In genomic region chr17:74866565-74867507, GRCm38 (mm10) we compare ENCODE assay signal across 8 mouse cellular contexts.
DNase-seq lines count a peak whose midpoint lies in the region; ATAC-seq and TF ChIP-seq lines count a peak whose summit lies in the region.

No protein-coding gene starts in this region.

- no peak overlapping the region for H3K9ac ChIP-seq in midbrain, embryonic 14.5 days (replicated peaks; ENCODE audit: low read length)
- no peak overlapping the region for H3K9ac ChIP-seq in midbrain, embryonic 11.5 days (ENCODE audit: low read length)
- no peak overlapping the region for H3K9ac ChIP-seq in hindbrain, embryonic 15.5 days
- H3K9ac ChIP-seq in liver, adult 2 months (ENCODE audit: low read depth, low read length) = no peak overlapping the region
- H3K9ac ChIP-seq in neural tube, embryonic 15.5 days (replicated peaks) = no peak overlapping the region; the same call in 1 of the 2 replicates

- no peak overlapping the region for H3K27ac ChIP-seq in midbrain, embryonic 14.5 days (replicated peaks; ENCODE audit: low read depth, low read length)
- H3K27ac ChIP-seq in midbrain, embryonic 11.5 days (ENCODE audit: low read depth, low read length) = no peak overlapping the region
- H3K27ac ChIP-seq in hindbrain, embryonic 15.5 days (replicated peaks) = peak overlapping the region; percentile 46; the same call in 1 of the 2 replicates
- no peak overlapping the region for H3K27ac ChIP-seq in liver, adult 2 months (replicated peaks; ENCODE audit: insufficient read depth, low read depth, low read length)
- no peak overlapping the region; the same call in 1 of the 2 replicates for H3K27ac ChIP-seq in neural tube, embryonic 15.5 days (replicated peaks)

- WGBS in midbrain, embryonic 14.5 days = 43% methylated on average over 11 of the region's 11 CpGs
- 63% methylated on average over 11 of the region's 11 CpGs for WGBS in midbrain, embryonic 11.5 days
- 15% methylated on average over 11 of the region's 11 CpGs for WGBS in hindbrain, embryonic 15.5 days
- 66% methylated on average over 11 of the region's 11 CpGs for WGBS in liver, adult 2 months
- 21% methylated on average over 11 of the region's 11 CpGs for WGBS in neural tube, embryonic 15.5 days

- H3K4me2 ChIP-seq in midbrain, embryonic 14.5 days (ENCODE audit: low read length) = no peak overlapping the region
- H3K4me2 ChIP-seq in midbrain, embryonic 11.5 days = no peak overlapping the region
- H3K4me2 ChIP-seq in hindbrain, embryonic 15.5 days = no peak overlapping the region
- no peak overlapping the region for H3K4me2 ChIP-seq in neural tube, embryonic 15.5 days

- ATAC-seq in midbrain, embryonic 14.5 days (ENCODE audit: low FRiP score, low TSS enrichment) = no peak
- ATAC-seq in midbrain, embryonic 11.5 days (ENCODE audit: low FRiP score) = no peak
- peak; percentile 61 for ATAC-seq in hindbrain, embryonic 15.5 days (ENCODE audit: low FRiP score, low read depth)
- peak; percentile 25; the same call in 1 of the 2 replicates for ATAC-seq in neural tube, embryonic 15.5 days (ENCODE audit: low FRiP score)
- ATAC-seq in erythroid progenitor cell, adult 5-6 weeks (replicated peaks; ENCODE audit: low FRiP score, poor library complexity, severe bottlenecking) = no peak

- no peaks in the 10 kb centered on the region for H3K36me3 ChIP-seq in midbrain, embryonic 14.5 days (ENCODE audit: control insufficient read depth, insufficient read depth, low read length)
- H3K36me3 ChIP-seq in midbrain, embryonic 11.5 days (ENCODE audit: control insufficient read depth, insufficient read depth, low read length) = no peaks in the 10 kb centered on the region
- H3K36me3 ChIP-seq in hindbrain, embryonic 15.5 days = no peaks in the 10 kb centered on the region
- peaks cover 5% of the 10 kb centered on the region; the same call in 1 of the 2 replicates for H3K36me3 ChIP-seq in liver, adult 2 months (ENCODE audit: control insufficient read depth, insufficient read depth, low read length)
- H3K36me3 ChIP-seq in neural tube, embryonic 15.5 days = no peaks in the 10 kb centered on the region

- no peak for TF ChIP-seq POLR2A in liver, adult 2 months (IDR thresholded peaks at IDR 0.05; ENCODE audit: extremely low read depth, insufficient read depth, low read length)

- H3K79me2 ChIP-seq in liver, adult 2 months (ENCODE audit: control insufficient read depth, insufficient read depth, low read length) = no peaks in the 10 kb centered on the region

- H3K4me3 ChIP-seq in midbrain, embryonic 14.5 days (replicated peaks; ENCODE audit: low read depth, low read length) = no peak overlapping the region
- H3K4me3 ChIP-seq in midbrain, embryonic 11.5 days (ENCODE audit: low read depth, low read length) = no peak overlapping the region
- no peak overlapping the region for H3K4me3 ChIP-seq in hindbrain, embryonic 15.5 days
- H3K4me3 ChIP-seq in liver, adult 2 months (ENCODE audit: insufficient read depth, low read depth, low read length) = no peak overlapping the region
- no peak overlapping the region for H3K4me3 ChIP-seq in neural tube, embryonic 15.5 days (replicated peaks)

- peaks cover 8% of the 10 kb centered on the region for H3K4me1 ChIP-seq in midbrain, embryonic 14.5 days (ENCODE audit: control insufficient read depth, insufficient read depth, low read length)
- peaks cover 7% of the 10 kb centered on the region; the same call in 1 of the 2 replicates for H3K4me1 ChIP-seq in midbrain, embryonic 11.5 days (ENCODE audit: control insufficient read depth, insufficient read depth, low read length)
- H3K4me1 ChIP-seq in hindbrain, embryonic 15.5 days (replicated peaks) = peaks cover 15% of the 10 kb centered on the region
- H3K4me1 ChIP-seq in liver, adult 2 months (ENCODE audit: control insufficient read depth, insufficient read depth, low read length) = no peaks in the 10 kb centered on the region
- peaks cover 14% of the 10 kb centered on the region for H3K4me1 ChIP-seq in neural tube, embryonic 15.5 days

- no peaks in the 10 kb centered on the region for H3K27me3 ChIP-seq in midbrain, embryonic 14.5 days (ENCODE audit: control insufficient read depth, insufficient read depth, low read length)
- H3K27me3 ChIP-seq in midbrain, embryonic 11.5 days (ENCODE audit: control insufficient read depth, insufficient read depth, low read length) = no peaks in the 10 kb centered on the region
- H3K27me3 ChIP-seq in hindbrain, embryonic 15.5 days = no peaks in the 10 kb centered on the region
- no peaks in the 10 kb centered on the region for H3K27me3 ChIP-seq in liver, adult 2 months (ENCODE audit: control insufficient read depth, insufficient read depth, low read length)
- H3K27me3 ChIP-seq in neural tube, embryonic 15.5 days (replicated peaks) = no peaks in the 10 kb centered on the region

- TF ChIP-seq CTCF in liver, adult 2 months (IDR thresholded peaks at IDR 0.05; ENCODE audit: low read depth, low read length) = no peak

- H3K9me3 ChIP-seq in midbrain, embryonic 14.5 days (ENCODE audit: control insufficient read depth, low read length) = no peaks in the 10 kb centered on the region
- no peaks in the 10 kb centered on the region for H3K9me3 ChIP-seq in midbrain, embryonic 11.5 days (ENCODE audit: control insufficient read depth, low read length)
- H3K9me3 ChIP-seq in hindbrain, embryonic 15.5 days = no peaks in the 10 kb centered on the region
- H3K9me3 ChIP-seq in neural tube, embryonic 15.5 days (replicated peaks) = no peaks in the 10 kb centered on the region

- DNase-seq in midbrain, embryonic 14.5 days = peak; percentile 51
- DNase-seq in midbrain, embryonic 11.5 days (ENCODE audit: low spot score, missing footprints) = no peak
- DNase-seq in gastrocnemius, postnatal 10 days = peak; percentile 75
- DNase-seq in liver, adult 2 months (ENCODE audit: extremely low read depth, low read depth, low spot score) = peak; percentile 21
- DNase-seq in frontal cortex, adult 2 months (ENCODE audit: extremely low spot score in 1 of 2, low spot score in 1 of 2) = no peak

Comparison
In these comparisons a context has a peak if more than half of its experiments do, and no peak if none do; other contexts are left out.
1. DNase-seq: peak in midbrain, embryonic 14.5 days (single experiment), gastrocnemius, postnatal 10 days (single experiment) and liver, adult 2 months (single experiment); none in midbrain, embryonic 11.5 days (single experiment) and frontal cortex, adult 2 months (0 of 2).
2. ATAC-seq: peak in hindbrain, embryonic 15.5 days (single experiment) and neural tube, embryonic 15.5 days (single experiment); none in midbrain, embryonic 14.5 days (single experiment), midbrain, embryonic 11.5 days (single experiment) and erythroid progenitor cell, adult 5-6 weeks (single experiment).